Mouse (Mus musculus): ENCODE measurements around the gene Smyd3. TPM values are rescaled to one million over a fixed set of nuclear protein-coding genes. Genes with fewer than 3 reads are reported as not detected.
"Not testable (repeated sequence)": the region's sequence is repeated elsewhere in the genome, so short reads cannot be mapped to it uniquely, and the experiment has no call there.

The Smyd3 gene
- total RNA-seq, 2 experiments from 2014 or later: 2.1 to 6.0 TPM

DNA sequence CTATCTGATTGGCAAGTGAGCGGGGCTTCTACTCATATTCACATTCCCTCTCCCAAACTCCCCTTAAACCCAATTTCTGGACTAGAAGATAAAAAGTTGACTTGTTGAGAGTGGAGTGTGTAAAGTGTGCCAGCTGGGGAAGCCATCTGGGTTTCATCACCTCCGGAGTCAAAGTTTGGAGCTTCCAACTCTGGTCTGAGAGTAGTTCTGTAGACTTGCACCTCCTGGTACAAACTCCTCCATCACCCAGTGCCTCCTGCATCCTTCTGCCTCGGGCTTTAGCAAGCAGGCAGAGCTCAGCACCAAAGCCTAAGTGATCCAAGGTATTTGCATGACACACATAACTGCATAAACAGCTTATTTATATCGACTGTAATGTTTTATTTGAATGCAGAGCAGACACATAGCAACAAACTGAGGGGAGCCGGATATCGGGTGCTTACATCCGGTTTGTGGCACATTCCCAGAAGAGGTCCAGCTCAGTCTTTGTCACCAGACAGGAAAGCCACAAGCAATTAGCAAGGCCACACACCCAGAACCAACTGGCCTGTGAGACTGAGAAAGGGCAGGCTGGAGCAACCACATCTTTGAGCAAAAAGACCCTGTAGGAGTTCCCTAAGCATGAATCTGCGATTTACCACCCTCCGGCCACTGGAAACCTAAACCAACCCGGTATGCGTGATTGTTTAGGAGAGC lies 319.9 kb downstream of the Smyd3 start:
- ATAC-seq (replicated peaks; ENCODE audit: low FRiP score, poor library complexity, severe bottlenecking): no peak

DNA sequence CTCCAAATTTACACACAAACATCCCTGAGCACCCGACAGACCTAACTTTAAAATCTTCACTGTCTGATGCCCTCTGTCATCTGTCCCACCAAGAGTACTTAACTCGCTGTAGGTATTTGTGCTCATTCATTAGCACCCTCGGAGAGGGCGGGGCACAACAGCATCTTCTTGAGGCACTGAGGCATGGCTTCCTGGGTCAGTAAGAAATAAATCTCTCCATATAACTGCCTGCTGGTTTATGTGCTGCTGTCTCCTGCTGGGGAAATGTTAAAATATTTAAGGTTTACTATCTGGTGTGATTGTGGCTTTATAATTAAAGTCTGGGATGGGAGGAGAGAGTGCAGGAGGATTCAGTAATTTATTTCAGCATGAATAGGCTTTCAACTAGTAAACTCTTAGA lies 320.7 kb downstream of the Smyd3 start:
- ATAC-seq (replicated peaks; ENCODE audit: low FRiP score, poor library complexity, severe bottlenecking): no peak

DNA sequence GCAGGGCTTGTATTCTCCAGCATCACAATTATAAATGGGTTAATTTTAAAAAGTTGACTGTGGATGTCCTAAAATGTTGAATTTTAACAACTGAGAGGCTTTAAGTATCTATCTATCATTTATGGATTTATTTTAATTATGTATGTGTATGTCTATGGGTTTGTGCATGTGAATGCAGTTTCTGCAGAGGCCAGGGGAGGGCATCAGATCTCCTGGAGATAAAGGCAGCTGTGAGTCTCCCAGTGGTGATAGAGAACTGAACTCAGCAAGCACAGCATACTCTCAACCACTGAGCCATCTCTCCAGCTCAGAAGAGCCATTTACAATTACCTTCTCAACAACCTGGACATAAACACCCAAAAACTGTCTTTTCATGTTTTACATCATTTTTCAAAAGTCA lies 321.4 kb downstream of the Smyd3 start:
- no peak for ATAC-seq (replicated peaks; ENCODE audit: low FRiP score, poor library complexity, severe bottlenecking)

DNA sequence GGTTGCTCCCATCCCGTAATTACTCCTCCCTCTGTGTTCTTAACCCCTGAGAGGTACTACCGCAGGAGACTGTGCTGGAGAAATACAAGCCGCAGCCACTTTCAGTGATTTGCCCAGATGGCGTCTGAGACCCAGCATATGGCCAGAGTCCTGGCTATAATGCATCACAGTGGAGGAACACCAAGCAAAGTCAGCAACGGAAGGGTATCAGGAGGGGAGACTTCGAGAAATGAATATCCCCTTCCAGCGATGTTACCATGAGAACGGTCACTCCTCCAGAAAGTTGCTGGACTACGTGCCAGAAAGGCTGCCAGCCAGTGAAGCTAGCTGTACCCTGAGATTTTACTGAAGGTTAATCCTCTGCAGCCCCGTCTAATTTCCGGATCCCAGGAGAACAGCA lies 325.1 kb downstream of the Smyd3 start:
- no peak for ATAC-seq (replicated peaks; ENCODE audit: low FRiP score, poor library complexity, severe bottlenecking)

DNA sequence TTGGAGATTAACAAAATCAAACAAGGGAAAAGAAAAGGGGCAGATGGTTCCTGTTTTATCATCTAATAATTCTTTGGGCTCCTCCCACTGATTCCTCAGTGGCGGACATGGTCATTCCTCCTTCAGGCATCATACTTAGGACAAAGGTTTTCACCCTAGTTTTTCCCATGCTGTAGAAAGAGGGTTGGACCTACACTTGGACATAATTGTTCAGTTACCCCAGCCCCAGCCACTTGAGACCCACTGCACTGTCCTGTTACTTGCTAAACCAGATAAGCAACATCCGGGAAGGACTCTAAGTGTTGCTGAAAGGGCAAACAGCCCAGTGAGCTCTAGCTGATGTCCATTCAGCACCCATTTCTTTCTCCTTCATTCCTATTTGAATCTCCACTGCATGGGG lies 327.0 kb downstream of the Smyd3 start:
- no peak for ATAC-seq (replicated peaks; ENCODE audit: low FRiP score, poor library complexity, severe bottlenecking)

DNA sequence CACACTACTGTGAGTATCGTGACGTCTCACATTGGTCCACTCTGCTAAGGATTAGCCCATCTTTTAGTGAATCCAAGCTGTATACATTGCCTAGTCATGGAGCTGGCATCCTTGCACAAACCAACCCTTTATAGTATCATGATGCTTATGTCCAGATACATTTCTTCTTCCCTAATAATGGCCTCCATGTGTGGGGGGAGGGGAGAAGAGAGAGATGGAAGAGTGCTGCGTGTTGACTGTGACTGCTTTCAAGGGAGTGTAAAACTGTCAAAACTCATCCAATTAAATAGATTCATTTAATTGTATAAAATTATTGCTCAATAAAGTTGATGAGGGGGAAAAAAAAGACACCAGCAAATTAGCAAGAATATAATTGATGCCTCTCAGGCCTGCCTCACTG lies 330.7 kb downstream of the Smyd3 start:
- no peak for ATAC-seq (replicated peaks; ENCODE audit: low FRiP score, poor library complexity, severe bottlenecking)

DNA sequence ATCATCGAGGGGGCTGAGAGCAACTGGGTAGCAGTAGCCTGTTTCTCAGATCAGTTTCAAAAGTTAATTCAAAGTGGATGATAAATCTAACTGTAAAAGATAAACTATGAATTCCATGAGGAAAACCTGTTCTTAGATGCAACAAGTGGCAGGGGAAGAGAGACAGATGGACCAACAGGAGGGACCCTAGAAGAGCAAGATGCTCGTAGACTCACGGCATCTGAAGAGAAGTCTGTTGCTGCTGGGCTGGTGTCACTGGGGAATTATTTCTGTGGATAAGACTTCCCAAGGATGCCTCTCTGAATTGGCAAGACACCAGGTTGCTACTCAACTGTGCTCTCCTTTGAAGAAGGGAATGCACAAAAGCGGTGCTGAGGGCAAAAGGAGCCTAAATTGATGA lies 333.2 kb downstream of the Smyd3 start:
- ATAC-seq (replicated peaks; ENCODE audit: low FRiP score, poor library complexity, severe bottlenecking): no peak

DNA sequence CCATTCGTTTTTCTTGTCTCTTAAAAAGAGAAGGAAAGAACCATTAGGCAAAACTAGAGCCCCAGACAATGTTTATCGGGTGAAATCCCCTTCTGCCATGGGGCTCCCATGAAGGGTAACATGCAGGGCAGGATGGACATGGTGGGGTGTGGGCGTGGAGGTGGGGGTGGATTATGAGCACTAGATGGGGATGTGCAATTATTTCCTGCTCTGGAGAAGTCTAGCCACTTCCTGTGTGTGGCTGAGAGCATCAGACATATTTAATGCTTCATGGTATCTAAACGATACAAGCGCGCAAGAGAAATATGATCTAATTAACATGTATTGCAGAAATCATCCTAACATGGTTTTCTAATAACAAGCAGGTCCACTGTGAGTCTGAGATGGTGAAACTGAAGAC lies 334.3 kb downstream of the Smyd3 start:
- no peak for ATAC-seq (replicated peaks; ENCODE audit: low FRiP score, poor library complexity, severe bottlenecking)

DNA sequence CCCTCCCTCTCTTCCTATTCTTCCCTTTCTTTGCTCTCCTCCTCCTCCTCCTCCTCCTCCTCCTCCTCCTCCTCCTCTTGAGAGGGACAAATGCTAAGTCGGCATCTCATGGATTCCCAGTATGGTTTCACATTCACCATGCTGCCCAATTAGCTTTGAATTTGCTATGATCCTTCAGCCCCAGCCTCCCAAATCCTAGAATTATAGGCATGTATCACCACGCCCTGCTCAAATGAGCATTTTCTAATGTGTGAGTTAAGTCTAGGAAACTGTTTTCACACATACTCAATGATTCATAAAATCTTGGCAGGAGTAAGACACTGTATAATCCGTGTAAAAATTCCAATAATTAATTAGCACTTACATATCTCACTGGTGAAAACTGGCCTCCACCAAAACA lies 337.3 kb downstream of the Smyd3 start:
- ATAC-seq (replicated peaks; ENCODE audit: low FRiP score, poor library complexity, severe bottlenecking): no peak

DNA sequence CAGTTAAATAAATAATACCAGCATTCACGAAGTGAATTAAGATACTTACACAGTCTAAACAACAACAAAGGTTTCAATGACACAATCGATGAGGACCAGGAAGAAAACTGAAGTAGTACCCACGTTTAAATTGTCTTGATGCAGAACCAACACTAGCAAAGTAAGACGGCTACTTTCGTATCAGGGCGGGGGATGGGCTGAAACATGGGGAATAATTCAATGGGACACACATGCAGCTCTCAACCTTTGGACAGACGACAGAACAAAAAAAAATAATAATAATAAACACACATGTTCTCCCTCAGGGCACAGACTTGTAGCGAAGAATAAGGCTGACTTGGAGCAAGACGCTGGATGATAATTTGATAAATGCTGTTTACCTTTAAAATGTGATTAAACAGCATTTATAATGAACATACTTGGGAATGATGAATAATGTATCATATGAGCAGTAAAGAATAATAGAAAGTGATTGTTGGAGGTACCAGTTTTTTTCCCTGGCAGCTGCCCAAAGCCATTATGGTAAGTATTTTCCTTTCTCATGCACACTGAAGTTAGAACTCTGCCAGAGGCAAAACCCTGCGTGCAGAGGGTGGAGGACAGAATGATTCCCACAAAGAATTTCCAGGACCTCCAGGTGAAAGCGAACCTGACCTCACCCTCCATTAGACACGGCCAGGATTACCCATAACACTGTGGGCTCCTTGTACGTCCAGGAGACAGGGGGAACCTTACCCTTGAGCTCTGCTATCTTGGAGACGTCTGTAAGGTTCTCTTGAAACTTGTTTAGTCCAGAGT lies 340.8 kb downstream of the Smyd3 start:
- no peak for ATAC-seq (replicated peaks; ENCODE audit: low FRiP score, poor library complexity, severe bottlenecking)

DNA sequence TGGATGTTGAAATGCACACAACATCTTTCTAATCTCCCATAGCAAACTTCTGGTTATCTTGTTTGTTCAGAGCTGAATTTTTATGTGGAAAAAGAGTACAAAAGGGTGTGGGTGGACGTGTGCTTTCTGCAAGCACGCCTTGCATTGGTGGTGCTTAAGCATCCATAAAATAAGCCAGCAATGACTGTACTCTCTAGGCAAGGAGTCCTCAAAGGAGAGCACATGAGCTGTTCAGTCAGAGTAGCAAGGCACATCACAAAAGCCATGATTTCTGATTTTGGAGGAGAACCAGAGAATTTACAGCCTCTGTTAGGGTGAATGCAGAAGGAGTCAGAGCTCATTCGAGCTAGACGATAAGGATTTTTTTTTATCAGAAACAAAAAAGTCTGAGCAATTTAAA lies 343.6 kb downstream of the Smyd3 start:
- no peak for ATAC-seq (replicated peaks; ENCODE audit: low FRiP score, poor library complexity, severe bottlenecking)

DNA sequence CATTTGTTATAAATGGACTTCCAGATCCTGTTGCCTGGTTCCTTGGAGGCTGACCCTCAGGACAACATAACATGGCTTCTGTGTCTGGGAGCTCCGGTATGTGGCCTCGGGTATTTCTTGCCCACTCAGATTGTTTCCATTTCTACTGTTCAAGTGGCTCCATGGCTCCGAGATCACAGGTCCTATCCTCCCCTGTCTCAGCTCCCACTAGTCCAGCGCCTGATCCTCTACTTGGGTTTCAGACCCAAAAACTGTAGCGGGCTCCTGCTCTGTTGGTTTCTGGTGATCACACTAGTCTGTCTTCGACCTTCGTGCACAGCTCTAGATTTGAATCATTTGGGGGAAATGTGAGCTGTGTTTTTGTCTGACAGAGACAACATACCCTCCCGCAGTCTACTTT lies 347.3 kb downstream of the Smyd3 start:
- no peak for ATAC-seq (replicated peaks; ENCODE audit: low FRiP score, poor library complexity, severe bottlenecking)

DNA sequence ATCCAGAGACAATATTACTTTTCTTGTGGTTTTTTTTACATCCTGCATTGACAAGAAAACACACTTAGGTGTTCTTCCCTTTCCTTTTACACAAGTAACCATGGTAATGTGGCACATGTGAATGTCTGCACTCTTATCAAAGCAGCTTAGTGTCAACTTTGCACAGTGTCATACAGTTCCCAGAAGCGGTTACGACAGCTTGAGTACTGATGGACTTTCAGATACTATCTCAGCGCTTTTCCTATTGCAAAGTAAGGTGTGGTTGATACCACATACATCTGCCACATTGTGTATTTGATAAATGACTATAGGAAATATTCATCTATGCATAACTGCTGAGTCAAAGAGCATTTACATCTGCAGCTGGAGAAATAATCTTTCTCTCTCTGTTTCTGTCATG lies 348.1 kb downstream of the Smyd3 start:
- ATAC-seq (replicated peaks; ENCODE audit: low FRiP score, poor library complexity, severe bottlenecking): no peak

DNA sequence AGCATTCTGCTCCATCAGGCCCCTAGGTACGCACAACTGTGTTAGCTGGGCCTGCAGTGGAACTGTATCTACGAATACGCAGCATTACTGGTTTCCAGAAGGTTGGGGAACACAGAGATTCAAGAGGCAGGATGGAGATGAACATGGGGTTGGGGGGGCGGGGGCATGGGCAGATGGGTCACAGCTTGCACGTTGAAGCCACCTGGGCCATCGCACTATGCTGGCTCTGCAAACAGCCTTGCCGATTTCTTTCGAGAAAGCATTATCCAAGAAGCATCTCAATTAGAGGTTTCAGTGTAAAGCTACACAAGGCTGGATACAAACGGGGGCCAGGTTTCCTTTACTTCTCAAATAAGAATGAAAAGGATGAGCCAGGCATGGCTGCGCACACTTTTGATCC lies 348.7 kb downstream of the Smyd3 start:
- ATAC-seq (replicated peaks; ENCODE audit: low FRiP score, poor library complexity, severe bottlenecking): no peak

DNA sequence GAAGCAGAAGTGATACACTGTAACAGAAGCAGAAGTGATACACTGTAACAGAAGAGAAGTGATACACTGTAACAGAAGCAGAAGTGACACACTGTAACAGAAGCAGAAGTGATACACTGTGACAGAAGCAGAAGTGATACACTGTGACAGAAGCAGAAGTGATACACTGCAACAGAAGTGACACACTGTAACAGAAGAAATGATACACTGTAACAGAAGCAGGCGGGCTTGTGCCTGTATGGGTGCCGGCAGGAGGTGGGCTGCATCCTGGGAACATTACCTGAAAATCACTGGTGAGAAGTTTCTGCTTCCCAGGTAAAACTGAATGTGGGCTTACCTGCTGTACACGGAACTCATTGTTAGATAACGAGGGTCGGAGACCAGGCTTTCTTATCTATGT lies 353.6 kb downstream of the Smyd3 start:
- ATAC-seq (replicated peaks; ENCODE audit: low FRiP score, poor library complexity, severe bottlenecking): not testable (repeated sequence)

DNA sequence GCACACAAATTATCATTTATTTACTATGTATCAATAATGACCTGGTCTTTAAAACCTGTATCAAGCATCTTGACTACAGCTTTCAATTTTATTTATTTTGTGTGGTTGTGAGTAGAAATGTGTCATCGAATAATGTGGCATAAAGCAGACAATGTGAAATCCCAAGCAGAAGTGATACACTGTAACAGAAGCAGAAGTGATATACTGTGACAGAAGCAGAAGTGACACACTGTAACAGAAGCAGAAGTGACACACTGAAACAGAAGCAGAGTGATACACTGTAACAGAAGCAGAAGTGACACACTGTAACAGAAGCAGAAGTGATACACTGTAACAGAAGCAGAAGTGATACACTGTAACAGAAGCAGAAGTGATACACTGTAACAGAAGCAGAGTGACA lies 355.1 kb downstream of the Smyd3 start:
- ATAC-seq (replicated peaks; ENCODE audit: low FRiP score, poor library complexity, severe bottlenecking): not testable (repeated sequence)

DNA sequence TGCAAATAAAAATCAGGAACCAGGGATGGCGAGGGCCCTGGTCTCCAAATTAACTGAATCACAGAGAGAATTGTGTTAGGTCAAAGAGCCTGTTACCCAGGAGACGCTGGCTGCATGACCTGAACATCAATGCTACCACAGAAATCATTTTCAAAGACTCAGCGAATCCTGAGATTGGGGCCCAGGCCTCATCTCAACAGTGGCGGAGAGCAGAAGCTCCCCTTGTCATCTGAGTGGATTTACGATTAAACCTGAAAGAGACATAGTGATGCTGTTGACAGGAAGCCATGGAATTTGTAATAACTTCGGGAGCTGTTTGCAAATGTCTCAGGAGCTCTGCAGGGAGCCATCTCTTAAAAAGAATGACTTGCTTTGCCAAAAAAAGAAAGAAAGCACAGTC lies 355.9 kb downstream of the Smyd3 start:
- ATAC-seq (replicated peaks; ENCODE audit: low FRiP score, poor library complexity, severe bottlenecking): no peak

DNA sequence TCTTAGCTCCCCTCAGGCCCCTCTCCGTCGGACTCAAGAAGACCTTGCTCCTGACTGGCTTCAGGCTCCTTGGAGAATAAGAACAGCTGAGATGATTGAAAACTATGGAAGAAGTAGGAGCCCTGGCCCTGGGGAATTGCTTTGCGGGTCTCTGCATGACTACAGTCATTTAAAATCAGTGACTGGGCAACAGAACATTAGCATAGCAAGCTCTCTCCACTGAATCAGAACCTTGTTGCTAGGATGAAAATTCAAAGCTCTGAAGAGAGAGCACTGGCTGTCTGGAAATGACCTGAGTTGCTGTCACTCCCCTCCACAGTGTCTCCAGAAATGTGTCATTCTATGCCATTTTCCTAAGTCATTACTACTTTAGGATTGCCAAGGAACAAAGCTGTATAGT lies 357.1 kb downstream of the Smyd3 start:
- ATAC-seq (replicated peaks; ENCODE audit: low FRiP score, poor library complexity, severe bottlenecking): no peak

DNA sequence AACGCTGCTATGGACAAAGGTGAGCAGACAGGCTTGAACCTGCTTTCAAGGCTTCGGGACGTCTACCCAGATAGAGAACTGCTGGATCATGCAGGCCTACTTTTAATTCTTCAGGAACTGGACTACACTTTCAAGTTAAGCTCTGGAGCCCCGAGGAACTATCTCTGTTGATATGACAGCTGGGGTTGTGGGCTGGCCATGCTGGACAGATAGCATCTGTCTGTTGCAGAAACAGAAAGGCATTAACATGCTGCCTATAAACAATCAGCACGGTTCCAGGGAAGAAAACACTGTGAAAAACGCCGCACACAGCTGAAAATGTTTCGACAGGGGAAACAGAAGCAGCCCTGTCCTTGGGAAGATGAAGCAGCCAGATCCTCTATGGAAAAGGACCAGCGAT lies 365.5 kb downstream of the Smyd3 start:
- no peak for ATAC-seq (replicated peaks; ENCODE audit: low FRiP score, poor library complexity, severe bottlenecking)

DNA sequence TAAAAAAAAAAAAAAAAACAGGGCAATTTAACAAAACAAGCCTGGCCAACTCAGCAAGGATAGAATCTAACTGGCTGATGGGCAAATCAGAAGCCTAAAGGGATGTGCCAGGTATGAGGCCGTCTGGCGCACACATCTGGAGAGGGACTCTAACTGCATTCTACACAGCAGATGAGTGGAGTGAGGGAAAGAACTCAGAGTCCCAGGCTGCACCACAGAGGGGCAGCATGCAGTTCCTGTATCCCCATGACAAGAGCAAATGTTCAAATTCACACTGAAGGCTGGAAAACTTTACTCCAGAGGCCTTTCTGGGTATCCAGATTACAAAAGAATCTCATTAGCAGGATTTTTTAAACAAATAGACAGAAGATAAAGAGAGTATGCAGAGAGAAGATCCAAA lies 366.6 kb downstream of the Smyd3 start:
- ATAC-seq (replicated peaks; ENCODE audit: low FRiP score, poor library complexity, severe bottlenecking): no peak

DNA sequence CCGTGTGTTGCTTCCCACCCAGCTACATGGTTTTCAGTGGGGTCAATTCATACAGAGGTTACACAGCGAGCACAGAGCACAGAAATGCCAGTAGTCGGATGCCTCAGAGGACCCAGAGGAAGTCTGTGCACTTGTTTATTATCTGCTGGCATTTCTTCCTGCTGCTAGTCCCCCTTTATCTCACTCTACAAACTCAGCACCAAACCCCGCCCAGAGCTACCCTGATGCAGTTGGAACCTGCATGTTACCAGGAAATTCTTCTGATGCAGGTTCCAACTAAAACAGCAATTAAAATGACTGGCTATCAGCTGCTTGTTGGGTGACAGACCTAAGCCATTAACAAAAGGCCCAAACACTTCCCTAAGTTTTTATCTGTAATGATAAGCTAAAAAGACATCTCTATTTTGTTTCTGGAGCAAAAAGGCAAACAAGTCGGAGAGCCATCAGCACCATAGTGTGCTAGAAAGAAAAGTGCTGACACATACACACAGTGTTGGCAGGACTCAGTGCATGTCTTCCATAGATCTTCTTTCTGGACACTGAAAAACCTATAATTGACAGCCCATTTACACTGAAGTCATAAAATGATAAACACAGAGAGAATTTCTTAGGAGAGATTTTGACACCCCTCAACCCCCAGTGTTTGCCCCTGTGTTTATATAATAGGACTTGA lies 368.2 kb downstream of the Smyd3 start:
- no peak for ATAC-seq (replicated peaks; ENCODE audit: low FRiP score, poor library complexity, severe bottlenecking)
